Mouse (Mus musculus) embryo, embryonic 10.5 days (tissue): ENCODE measurements around the gene Samd10.
A peak's percentile ranks its signal among the peaks of the same experiment; 100 is the strongest.

Experiments used
- DNase-seq: peaks from one replicate; pipeline ENCODE4 v3.0.0-alpha.2; 2015; ENCODE audit warnings: low spot score

The Samd10 gene

DNA sequence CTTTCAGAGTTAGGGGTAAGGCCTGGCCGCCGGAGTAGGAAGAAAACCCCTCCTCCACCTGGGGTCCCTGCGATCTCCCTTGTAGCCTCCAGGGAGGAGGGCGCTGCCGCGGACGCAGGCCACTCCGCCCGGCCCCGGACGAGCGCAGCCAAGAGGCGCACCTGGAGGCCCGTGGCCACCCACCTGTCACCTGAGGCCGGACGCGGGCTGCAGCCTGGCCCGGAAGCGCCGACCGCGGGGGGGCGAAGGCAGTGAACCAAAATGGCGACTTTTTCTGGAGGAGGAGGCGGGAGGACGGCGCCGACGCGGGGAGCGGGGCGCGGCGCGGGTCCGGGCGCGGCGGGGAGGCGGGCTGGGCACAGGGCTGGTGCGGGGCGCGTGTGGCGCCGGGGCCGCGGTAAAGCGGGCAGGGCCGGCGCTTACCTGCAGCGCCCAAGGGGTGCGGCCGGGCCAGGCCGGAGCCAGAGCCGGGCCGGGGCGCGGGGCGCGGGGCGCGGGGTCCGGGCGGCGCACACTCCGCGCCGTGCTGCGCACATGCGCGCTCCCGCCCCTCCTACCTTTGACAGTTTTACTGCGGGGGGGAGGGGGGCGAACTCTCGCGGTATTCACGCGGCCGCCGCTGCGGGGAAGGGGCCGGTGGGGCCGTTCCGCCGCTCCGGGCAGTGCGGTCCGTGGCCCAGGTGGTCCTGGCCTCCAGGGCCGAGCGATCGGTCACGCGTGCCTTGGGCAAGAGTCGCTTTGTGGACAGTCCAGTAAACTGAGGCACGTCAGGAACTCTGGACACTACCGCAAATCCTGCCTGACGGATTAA is 6.6 kb downstream of the Samd10 start, which contains the start of gene Zfp512b:
Zfp512b (minus strand) TSS at position 573 of the 811 bp plus-strand sequence.
- DNase-seq = peak; percentile 81

DNA sequence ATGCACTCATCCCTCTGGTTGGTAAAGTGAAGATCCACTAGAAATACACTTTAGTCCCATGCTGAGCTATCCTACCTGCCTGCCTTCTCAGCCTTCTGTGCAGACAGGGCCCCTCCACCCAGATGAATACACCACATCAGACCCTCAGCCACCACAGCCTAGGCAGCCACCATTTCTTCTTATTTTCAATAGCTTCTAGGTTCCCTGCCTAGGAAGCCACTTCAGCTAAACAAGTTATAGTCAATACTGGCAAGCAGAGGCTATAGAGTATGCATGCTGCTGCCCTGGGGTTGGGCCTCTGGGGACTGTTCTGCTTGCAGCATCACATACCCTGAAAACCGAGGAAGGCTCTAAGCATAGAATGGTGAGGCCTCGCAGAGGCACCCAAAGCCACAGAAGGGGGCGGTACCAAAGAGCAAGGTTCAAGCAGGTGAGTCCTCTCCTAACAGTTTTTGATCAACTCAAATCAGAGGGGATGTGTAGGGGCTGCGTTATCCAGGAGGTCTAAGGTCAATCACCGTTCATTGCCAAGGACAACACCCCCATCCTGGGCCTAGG is 7.4 kb downstream of the Samd10 start, which contains the start of gene Prpf6:
Prpf6 (plus strand) TSS at position 341 of the 558 bp plus-strand sequence.
- DNase-seq = no peak

DNA sequence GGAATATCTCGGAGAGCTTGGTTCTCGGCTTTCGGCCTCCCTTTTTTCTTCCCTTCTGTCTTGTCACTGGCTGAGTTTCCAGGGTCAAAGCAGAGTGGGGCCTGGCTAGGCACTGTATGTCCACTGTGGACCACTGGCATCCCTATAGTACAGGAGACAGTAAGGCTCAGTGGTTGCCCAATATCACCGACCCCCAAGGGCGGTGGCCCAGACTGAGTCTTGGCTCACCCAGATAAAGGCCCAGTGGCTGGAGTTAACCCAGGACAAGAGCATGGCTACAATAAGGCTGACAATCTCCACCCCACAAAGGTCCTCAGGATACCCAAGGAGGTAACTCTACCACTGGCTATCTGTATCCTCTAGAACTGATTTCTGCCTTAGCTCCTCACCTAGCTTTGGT is 8.5 kb downstream of the Samd10 start:
- no peak for DNase-seq

DNA sequence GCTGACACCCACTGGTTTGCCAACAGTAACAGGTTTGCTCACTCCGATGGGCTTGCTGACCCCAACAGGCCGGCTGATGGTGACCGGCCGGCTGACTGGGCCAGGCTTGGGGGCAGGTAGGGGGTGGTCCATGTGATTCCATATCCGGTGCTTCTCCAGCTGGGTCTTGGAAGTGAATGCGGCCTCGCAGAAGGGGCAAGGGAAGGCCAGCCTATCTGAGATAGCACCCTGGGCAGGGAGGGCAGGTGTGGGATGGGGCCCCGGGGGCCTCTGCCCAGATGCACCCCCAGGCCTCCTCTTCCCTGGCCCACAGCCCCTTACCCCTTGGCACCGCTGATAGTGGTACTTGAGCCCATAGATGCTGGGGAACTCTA is 9.3 kb downstream of the Samd10 start:
- DNase-seq = no peak

DNA sequence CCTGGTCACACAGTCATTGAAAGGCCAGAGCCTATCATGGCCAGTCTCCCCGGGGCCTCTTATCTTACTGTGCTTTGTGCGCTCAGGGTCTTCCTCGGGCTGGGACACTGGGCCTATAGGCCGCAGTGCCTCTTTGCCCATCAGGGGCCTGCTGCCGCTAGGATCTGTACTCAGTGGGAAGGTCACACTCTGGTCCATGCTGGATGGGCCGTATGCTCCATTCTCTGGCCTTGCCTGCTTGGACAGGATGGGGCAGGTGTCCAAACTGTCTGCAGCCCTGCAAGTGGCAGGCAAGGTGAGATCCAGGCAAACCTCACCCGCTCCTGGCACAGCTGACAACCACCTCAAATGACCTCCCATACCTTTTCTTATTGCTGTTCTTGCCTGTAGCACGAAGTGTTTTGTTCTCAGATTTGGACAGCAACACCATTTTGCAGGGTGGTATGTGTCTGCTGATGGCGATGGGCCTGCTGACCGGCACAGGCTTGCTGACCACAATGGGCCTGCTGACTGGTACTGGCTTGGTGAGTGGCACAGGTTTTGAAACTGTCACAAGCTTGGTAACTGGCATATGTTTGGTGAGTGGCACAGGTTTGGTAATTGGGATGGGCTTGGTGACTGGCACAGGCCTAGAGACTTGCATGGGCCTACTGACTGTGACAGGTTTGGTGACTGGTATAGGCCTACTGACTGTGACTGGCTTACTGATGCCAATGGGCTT is 9.8 kb downstream of the Samd10 start:
- DNase-seq = no peak

DNA sequence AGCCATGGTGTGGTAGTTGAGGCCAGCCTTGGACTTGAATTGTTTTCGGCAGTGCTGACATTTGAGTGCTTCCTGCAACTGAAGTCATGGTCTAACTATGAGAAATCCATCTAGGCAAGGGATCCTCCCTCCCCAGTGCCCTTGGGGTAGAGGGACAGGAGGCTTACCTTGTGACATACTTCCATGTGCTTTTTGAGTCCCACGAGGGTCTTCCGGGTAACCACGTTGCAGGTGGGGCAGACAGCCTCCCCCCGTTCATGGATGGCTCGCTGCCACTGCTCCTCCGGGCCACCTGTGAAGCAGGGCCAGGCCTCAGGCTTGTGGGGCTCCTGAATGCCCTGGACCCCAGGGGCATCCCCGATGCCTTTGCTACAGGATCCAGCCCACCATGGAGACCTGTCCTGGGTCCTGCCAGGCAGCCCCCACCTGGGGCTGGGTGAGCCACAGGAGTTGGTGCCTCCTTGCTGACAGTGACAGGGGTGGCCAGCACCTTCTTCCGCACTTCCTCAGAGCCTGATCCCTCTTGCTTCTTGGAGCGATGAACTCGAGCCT is 10.7 kb downstream of the Samd10 start:
- no peak for DNase-seq

DNA sequence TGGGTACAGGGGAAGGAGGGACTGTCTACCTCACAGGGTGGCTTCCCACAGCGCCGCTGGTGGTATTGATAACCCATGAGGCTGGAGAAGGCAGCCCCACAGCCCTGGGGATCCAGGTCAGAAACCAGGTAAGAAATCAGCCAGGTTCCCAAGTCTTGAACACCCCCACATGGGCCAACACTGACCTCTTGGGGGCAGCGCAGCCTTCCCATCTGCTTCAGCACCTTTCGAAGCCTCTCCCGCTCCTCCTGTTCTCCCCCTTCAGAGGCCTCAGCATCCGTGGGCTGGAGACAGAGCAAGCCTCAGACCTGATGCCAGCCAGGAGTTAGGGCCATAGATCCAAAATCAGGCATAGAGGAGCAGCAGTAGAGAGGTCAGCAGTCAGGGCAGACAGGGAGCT is 11.2 kb downstream of the Samd10 start:
- no peak for DNase-seq

DNA sequence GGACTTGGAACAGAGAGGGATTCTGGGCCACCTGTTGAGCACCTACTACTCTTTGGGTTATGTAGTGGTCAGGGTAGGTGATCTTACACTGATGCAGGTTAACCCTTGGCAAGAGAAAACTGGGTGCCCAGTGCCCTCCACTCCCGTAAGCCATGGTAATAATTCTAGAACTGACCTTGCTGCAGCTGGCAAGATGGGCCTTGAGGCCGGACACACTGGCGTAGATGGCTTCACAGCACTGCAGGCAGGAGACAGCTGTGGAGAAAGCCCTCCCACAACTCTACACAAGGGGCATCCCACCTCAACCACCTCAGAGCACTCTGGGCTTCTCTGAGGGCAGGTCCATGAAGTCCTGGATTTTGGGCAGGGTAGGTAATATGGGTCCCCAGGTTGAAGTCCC is 12.9 kb downstream of the Samd10 start:
- no peak for DNase-seq

DNA sequence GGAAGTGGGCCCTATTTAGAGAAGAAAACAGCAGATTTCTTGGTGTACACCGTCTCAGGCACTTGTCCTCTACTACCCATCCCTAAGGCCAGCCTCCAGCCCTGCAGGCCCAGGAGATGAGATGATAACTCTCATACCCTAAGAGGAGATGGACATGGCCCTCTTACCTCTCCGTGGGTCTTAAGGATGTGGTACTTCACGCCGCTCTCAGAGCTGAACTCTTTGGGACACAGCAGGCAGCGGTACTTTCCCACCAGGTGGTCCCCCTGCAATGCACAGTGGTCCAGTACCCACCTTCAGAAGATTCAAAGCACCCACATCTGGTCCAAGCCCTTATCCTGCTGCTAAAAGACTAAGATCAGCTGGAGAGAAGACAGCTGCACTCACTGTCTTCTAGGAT is 13.5 kb downstream of the Samd10 start:
- DNase-seq = no peak

DNA sequence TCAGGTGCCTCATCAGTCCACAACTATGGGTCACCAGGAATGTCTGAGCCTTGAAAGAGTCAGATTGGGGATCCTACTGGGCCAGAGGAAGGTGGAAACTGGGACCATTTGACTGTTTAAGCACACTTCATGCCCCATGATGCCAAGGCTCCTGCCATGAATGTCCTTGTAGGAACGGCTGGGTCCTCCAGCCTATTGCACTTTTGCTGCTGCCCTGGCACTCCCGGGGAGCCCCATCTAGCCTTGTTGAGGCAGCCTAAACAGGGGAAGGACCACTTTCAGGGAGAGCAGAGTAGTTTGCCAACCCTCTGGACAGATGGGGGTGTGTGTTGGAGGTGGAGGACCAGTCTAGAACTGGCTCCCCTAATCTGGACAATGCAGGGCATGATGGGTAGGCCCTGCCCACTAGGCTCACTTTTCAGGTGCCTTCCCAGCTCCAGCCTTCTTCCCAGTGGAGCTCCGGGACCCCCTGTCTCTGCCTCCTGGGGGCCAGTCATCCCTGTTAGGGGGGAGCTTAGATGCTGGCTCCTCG is 14.5 kb downstream of the Samd10 start, which contains the start of gene Uckl1:
Uckl1 (minus strand) TSS at position 482 of the 532 bp plus-strand sequence.
- DNase-seq = no peak

DNA sequence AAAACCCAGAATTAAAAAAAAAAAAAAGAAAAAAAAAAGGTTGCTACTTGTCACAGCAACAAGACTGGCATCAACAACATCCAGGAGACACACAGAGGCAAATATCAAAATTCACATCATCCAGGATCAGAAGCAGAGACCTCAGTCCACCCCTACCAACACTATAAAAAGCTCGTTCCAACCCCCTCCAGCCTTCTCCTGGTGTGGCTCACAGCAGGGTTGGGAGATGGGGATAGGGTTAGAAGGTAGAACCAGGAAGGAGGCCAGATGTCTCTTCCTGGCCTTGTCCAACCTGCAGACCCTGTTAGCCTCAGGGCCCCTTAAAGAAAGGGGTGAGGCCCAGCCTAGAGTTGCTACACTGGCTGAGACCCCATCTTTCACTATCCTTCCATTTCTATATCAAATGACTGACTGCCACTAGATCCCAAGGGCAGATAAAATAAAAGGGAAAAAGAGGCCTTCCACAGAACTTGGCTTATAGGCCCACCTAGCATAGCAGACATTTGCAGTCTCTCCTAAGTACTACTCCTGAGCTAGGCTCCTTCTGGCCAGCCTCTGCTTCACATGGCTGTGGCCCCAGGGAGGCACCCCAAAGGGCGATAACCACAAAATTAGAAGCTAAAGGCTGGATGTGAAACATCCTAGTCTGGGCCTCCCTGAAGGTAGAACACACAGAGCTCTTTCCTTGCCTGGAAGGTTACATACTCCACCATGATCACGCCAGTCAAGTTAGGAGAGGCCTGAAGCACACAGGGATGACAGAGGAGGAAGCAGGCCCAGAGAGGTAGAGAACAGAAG is 15.4 kb downstream of the Samd10 start:
- no peak for DNase-seq

DNA sequence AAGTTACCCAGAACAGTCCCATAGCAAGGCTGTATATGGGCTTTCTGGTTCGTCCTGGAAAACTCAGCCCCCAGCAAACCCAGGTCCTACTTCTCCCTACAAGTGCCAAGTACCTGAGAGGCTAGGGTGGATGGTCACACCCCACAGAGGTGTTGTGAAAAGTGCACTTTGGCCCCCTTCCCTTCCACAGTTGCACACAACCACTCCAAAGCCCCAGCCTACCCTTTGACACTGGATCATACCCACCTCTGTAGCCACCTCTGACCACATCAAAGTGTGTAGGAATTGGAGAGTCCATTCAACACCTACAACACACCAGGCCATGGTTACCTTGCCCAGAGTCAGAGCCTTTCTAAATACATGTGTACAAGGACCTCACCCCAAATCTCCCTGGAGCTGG is 16.1 kb downstream of the Samd10 start:
- no peak for DNase-seq

DNA sequence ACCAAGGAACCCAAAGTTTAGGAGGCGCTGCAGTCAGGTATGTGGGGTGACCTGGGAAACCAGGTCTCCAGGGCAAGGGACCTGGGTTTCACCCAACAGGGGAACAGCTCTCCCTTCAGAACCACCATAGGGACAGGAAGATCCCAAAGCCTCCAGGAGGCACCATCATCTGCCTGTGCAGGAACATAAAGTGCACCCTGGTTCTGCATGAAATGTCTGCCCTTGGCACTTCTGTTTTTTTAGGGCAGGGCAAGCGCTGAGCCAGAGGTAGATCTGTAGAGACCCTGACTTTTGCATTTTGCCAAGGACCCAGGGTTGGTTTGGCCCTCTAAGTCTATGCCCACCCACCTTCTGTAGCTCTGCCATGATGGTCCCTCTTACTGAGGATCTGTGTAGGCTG is 16.7 kb downstream of the Samd10 start:
- no peak for DNase-seq

DNA sequence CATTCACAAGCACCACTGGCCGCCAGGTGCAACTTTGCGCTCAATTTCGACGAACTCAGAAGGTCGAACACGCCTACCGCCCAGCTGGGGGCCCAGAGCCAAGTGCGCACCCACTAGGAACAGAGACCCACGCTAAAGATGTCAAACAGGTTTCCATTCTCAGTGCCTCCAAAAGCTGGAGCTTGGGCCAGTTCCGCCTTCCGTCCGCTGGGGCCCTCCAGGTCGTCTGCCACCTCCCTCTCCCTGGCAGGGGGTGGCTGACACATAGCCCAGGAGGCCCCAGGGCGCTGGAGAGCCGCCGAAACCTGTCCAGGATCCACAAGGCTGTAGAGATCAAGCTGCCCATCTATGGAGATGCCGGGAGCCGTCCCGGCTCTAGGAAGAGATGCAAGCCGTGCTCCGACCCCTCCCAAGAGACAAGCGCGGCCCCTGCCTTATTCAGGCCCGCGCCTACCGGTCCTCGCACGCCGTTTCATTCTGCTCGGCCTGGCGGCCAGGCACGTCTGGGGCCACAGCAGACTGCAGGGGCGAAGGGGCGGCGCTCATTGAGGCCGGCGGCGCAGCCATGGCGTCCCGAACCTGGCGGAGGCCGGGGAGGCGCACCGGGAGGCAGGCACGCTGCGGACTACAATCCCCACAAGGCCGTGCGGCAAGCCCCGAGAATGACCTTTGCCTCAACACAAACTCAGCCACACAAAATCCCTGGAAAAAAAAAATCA is 17.5 kb downstream of the Samd10 start:
- peak; percentile 87 for DNase-seq

DNA sequence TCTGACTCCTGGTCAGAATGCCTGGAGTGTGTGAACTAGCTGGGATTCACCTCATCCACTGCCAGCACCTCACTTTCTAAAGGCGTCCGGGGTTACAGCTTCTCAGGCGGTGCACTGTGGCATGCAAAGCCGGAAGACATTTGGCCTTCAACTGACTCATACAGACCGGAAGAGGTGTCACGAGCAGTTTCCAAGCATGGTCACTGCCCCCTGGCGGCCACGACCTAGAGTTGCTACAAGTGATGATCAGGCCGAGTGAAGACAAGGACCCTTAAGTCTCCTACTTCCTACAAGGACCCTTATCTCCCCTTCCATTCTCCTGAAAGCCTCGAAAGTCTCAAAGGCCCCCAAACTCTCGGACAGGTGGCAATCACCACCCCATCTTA is 18.0 kb downstream of the Samd10 start:
- DNase-seq = peak; percentile 94

DNA sequence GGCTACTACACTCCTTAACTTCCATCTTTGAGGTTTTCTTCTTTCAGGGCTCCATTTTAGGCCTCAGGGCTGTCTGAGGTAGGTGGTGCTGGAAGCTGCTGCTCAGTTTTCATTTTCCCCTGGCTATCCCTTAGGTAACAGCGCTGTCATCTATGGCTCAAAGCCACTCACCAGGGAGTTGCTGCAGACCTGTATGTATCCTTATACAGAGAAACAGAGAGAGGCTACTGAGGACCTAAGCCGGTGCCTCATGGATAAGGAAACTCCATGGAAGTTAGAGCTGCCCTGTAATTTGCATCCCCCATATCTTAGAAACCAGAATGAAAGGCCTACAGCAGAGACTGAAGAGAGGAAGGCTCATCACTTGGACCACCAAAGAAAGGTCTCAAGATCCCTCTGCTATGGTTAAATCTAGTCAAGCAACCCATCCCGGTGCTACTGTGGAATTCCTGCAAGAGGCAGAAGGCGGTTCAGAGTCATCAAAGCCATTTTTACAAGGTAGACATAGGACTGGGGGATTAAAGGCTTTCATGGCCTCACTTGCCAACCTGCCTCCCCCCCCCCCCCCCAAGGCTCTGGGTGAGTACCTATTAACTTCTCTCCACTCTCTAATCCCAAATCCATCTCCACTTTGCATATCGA is 18.8 kb downstream of the Samd10 start:
- DNase-seq = no peak

DNA sequence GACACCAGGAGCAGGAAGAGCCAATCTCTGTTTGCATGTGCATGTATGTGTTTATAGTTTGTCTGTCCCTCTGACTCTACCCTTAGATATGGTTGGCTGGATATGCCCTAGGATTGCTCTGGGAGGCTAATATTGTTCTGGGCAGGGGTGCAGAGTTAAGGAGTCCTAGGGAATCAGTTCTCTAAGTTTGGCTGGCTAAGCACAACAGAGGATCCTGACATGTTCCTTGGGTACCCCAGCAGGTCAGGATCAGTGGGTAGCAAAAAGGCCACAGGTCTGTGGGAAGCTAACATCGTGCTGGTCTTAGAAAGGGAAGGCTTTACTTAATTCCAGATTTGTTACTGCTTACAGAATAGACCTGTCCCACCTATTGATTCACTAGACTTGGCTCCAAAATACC is 19.3 kb downstream of the Samd10 start:
- DNase-seq = no peak

DNA sequence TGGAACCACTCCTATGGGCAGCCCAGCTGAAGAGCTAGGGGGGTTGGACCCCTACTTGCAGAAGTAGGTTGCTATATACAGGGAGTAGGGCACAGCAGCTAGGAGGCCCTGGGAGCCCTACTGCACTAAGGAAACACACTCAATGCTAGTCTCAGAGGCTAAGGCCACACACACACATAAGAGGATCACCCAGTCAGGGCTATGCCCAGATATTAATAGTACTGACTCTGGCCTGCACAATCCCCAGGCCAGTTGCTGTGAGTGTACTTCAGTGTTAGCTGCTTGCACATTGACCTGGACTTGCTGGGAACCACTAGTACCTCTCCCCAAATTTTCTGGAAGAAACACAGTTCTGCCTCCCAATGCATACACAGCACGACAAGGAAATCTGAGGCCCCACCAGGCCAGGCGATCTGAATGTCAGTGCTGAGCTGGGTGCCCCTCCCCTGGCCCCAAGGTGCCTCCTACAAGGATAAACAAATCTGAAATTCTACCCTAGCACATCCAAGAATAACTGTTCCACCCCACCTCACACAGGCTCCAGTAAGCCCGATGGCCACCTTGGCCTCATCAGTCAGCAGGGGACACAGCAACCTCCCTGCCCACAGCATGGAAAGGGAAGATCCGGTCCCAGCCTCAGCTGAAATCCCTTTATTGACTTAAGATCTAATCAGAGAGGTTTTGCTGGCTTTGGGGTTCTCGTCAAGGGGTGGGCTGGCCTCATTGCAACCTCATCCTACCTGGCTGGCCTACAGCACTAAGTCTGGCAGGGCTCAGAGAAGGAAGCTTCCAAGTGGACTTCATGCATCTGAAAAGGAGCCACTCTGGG is 20.0 kb downstream of the Samd10 start:
- no peak for DNase-seq

DNA sequence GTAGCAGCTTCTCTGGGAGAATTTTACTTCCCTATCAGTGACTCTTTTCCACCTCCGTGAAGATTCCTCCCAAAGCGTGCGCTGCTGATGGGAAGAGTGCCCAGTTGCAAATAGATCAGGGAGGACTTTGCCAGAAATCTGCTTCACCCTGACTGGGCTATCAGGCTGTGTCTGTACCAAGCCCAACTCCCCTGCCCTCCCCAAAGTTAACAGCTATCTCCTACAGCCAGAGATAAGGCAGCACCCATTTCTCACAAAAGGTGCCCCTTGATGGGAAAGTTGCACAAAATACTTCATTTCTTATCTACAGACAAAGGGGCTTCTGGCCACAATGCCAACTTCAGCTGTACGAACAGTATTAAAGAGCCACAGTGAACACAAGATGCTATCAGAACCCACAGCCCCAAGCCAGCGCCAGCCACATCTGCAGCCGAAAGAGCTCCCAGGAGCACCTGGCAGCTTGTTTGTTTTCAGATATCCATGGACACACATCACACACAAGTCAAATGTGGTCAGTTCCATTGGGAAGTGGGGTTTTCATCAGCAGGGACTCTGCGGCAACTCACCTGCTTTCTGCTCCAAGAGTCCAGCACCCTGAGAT is 20.9 kb downstream of the Samd10 start:
- DNase-seq = no peak
